Mouse (Mus musculus) kidney, adult 18-20 months (tissue): ENCODE results near the gene Clasp1.

Experiments used
- DNase-seq: peaks from one replicate; pipeline ENCODE4 v3.0.0; 2021

Clasp1 gene

GRCm38 (mm10) chr1:118388757-118389453, at the start of gene Clasp1:
Gene Clasp1, plus strand, starts transcription at chr1:118389058.
- peak; percentile 96 for DNase-seq

GRCm38 (mm10) chr1:118343649-118344435, 45.0 kb upstream of the Clasp1 start:
- peak; percentile 18 for DNase-seq

DNA sequence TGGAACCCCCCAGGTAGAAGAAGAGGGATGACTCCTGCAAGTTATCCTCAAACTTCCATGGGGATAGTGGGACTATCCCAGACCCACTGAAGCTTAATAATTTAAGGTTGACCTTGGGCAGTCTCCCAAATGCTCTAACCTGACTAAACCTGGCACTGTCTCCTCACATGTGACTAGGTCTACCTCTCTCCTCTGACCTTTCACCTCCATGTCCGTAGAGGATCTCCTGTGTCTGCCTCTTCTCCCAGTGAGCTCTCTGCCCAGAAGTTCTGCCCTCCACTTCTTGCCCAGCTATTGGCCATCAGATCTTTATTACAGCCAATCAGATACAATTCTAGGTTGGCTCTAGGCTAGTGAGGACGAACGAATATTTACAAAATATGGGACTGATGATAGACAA, 38.9 kb upstream of the Clasp1 start:
- no peak for DNase-seq

- no peak for DNase-seq
Observed at GRCm38 (mm10) chr1:118359071-118359761, 29.6 kb upstream of the Clasp1 start.

- peak; percentile 6 for DNase-seq
Observed at GRCm38 (mm10) chr1:118367970-118368369, 20.9 kb upstream of the Clasp1 start.

DNA sequence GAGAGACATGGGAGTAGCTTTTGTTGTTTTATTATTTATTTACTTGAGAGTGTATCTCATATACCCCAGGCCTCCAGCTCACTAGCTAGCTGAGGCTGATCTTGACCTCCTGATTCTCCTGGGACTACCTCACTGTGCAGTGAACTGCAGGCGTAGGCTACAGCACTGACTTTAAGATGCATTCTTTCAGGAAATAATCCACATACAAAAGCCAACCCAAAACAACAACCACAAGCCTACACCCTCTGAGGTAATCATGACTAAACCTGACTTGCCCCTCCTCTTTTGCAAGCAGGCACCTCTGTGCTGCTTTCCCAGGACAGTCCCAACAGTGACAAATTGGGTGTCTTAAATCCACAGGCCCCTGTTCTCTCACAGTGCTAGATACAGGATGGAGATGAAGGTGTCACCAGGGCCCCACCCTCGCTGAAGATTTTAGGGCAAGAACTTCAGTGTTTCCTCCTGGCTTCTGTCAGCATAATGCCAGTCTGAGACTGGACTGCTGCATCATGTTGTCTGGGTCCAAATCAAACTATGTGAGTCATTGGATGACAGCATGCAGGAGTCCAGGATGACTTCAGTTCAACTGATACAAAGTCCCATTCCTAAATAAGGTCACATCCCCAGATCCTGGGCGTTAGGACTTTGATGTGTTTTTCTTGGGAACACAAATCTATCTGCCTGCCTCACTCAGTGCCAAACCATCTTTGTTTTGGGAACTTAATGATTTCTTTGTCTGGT, 20.0 kb upstream of the Clasp1 start:
- DNase-seq: no peak

- no peak for DNase-seq
Observed at GRCm38 (mm10) chr1:118377784-118378183, 11.1 kb upstream of the Clasp1 start.

DNA sequence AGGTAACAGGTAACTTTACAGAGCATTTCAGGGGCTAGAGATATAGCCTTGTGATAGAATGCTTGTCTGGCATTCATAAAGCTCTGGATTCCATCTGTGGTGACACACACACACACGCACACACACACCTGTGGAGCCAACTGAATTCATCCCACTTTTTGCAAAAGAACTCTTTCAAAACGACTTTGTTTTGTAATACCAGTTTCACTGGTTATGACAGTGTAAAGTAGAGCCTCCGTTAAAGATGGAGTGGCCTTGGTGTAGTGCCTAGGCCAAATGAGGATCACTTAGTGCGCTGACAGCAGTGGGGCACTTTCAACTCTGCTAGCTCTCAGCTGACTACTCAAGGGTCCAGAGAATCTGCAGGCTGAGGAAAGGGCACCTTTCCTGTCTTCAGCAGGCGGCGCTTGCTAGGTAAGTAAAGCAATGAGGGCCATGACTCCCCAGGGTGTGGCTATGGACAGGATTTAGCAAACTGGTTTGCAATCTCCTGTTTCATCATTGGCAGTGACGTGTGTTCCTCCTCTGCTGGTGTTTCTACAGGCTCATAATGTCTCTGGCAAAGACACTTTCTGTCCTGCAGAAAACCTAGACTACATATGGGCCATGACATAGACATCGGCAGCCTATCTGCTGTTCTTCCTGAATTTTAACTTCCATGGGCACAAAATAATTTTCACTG, 8.6 kb upstream of the Clasp1 start:
- DNase-seq: no peak

GRCm38 (mm10) chr1:118388127-118388756, 616 bp upstream of the Clasp1 start:
- DNase-seq: peak; percentile 77

GRCm38 (mm10) chr1:118389454-118390265, 802 bp downstream of the Clasp1 start:
- DNase-seq: no peak

DNA sequence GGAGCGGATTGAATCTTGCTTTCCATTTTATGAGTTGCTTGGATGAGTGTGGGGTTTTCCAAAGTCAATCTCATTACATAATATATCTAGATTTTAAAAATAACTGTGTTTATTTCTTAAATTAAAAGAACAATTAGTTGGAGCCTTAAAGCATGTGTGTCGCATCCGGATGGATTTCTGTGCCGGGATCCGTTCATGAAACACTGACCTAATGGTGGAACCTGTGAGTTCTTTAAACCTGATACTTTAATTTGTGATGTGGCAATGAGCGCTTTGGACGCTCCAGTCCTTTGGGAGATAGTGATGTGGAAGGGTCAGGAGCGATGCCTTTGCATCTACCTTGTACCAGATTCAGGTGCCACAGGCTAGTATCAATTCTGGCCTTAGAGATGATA, 1.4 kb downstream of the Clasp1 start:
- no peak for DNase-seq

- no peak for DNase-seq
Observed at GRCm38 (mm10) chr1:118390871-118391387, 2.1 kb downstream of the Clasp1 start.

- DNase-seq: no peak
Observed at GRCm38 (mm10) chr1:118392246-118392645, 3.4 kb downstream of the Clasp1 start.

GRCm38 (mm10) chr1:118393916-118394315, 5.1 kb downstream of the Clasp1 start:
- DNase-seq: no peak

- no peak for DNase-seq
Observed at GRCm38 (mm10) chr1:118397866-118398265, 9.0 kb downstream of the Clasp1 start.

DNA sequence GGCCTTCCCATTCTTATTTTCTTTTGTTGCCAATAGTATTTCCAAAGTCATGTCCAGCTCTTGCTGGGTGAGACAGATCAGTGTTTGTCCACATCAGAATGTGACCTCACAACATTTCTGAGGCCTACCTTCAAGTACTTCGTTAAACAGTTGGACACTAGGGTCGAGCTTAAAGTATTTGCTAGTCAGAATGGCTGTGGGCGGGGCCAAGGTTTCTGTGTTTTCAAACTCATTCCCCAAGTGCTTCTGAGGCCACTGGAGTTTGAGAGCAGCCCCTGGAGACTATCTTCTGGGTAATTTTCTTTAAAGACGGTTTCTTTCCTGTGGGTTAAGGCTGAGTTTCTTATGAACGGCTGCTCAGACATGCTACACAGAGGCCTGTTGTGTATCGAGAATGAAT, 9.7 kb downstream of the Clasp1 start:
- no peak for DNase-seq

DNA sequence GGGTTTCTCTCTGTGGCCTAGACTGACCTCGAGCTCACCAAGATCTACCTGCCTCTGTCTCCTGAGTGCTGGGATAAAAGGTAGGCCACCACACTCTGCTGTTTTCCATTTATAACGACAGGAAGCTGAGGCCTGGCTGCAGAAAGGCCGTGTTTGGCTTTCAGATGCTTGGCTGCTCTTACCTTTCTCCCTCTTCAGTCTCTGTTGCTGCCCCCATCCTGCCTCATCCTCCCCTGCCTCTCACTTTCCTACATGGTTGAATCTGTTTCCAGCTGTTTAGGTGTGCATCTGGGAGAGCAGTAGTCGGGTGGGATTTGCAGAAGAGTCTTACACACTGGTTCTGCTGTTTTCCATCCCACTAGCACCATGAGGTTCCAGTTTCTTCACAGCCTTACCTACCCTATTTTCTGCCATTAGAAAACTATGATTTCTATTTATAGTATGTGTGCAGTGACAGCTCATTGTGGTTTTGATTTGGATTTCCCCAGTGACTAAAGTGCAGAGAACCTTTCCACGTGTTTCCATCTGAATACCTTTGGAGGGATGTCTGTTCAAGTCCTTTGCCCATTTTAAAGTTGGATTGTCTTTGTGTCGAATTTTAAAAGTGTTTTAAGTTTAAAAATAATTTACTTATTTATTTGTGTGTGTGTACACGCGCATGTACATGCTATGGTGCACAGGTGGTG, 10.9 kb downstream of the Clasp1 start:
- DNase-seq: no peak

GRCm38 (mm10) chr1:118401991-118402390, 13.1 kb downstream of the Clasp1 start:
- DNase-seq: no peak

DNA sequence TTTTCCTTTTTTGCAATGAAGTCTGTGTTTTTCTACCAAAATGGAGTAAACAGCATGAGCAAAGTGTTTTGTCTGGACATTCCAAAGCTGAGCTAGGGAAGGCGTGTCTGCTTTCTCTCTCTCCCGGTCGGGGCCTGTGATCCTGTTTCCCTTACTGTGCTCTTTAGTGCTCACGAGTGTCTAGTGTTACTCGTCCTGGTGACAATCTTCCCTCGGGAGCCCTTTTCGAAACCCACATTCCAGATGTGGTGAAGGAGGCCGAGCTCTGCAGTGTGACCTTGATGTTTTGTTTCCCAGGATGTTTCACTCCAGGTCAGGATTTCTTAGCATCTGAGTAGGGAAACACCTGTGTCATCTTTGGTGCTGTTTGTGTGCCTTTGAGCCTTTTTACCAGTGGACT, 13.7 kb downstream of the Clasp1 start:
- DNase-seq: no peak

GRCm38 (mm10) chr1:118402966-118403365, 14.1 kb downstream of the Clasp1 start:
- DNase-seq: no peak
